Mouse (Mus musculus) midbrain, embryonic 11.5 days (tissue): ENCODE data around the gene Ube2q2. TPM values are rescaled to one million over a fixed set of nuclear protein-coding genes. Genes with fewer than 3 reads are reported as not detected.
A peak's percentile ranks its signal among the peaks of the same experiment; 100 is the strongest.

Source experiments
- ATAC-seq: fragments of 200-750 bp; cut with Nextera tagmentation; 2 replicates; pipeline ENCODE4 v1.8.0; 2017; ENCODE audit warnings: moderate TSS enrichment, moderate library complexity; ENCODE audit not compliant: low FRiP score
- DNase-seq: peaks from one replicate; pipeline ENCODE4 v3.0.0; 2015; ENCODE audit warnings: low spot score; ENCODE audit errors: missing footprints
- H3K27ac ChIP-seq: fragments of 300-500 bp; sonication (generic); 2 replicates; pipeline ENCODE4 v1.5.1; 2014; ENCODE audit warnings: low read depth, low read length
- H3K27me3 ChIP-seq: fragments of 300-500 bp; sonication (generic); 2 replicates; pipeline ENCODE4 v1.6.1; 2014; ENCODE audit warnings: mild to moderate bottlenecking, low read length, moderate library complexity, mixed read lengths; ENCODE audit not compliant: control insufficient read depth, insufficient read depth
- H3K36me3 ChIP-seq: fragments of 300-500 bp; sonication (generic); 2 replicates; pipeline ENCODE4 v1.6.1; 2014; ENCODE audit warnings: mild to moderate bottlenecking, low read length, moderate library complexity, mixed read lengths; ENCODE audit not compliant: control insufficient read depth, insufficient read depth
- H3K4me1 ChIP-seq: fragments of 300-500 bp; sonication (generic); 2 replicates; pipeline ENCODE4 v1.6.1; 2014; ENCODE audit warnings: low read length; ENCODE audit not compliant: control insufficient read depth, insufficient read depth
- H3K4me2 ChIP-seq: fragments of 300-500 bp; sonication (generic); 2 replicates; pipeline ENCODE4 v1.6.1; 2014; ENCODE audit warnings: mild to moderate bottlenecking, moderate library complexity
- H3K4me3 ChIP-seq: fragments of 300-500 bp; sonication (generic); 2 replicates; pipeline ENCODE4 v1.5.1; 2014; ENCODE audit warnings: low read depth, low read length
- H3K9ac ChIP-seq: fragments of 300-500 bp; sonication (generic); 2 replicates; pipeline ENCODE4 v1.6.1; 2014; ENCODE audit warnings: low read length
- H3K9me3 ChIP-seq: fragments of 300-500 bp; sonication (generic); 2 replicates; pipeline ENCODE4 v1.6.1; 2016; ENCODE audit warnings: low read length; ENCODE audit not compliant: control insufficient read depth
- WGBS: fragments of 180-500 bp; shearing (Covaris S2); extraction: QIAGEN DNeasy Blood & Tissue Kit; methylation state at CpG from one replicate; pipeline ENCODE4 v1.1.7; 2014; 5-methylcytosine and 5-hydroxymethylcytosine counted together
- polyA plus RNA-seq: library from polyadenylated mRNA; unstranded; fragments of >200 nt; fragmentation: Nextera tagmentation; extraction: Ambion mirVana; gene quantifications from 2 replicates; pipeline ENCODE4 v1.2.1, GENCODE M21; 2014

Ube2q2 gene
- polyA plus RNA-seq, 1 experiment from 2014 or later, result 50.1 TPM

DNA sequence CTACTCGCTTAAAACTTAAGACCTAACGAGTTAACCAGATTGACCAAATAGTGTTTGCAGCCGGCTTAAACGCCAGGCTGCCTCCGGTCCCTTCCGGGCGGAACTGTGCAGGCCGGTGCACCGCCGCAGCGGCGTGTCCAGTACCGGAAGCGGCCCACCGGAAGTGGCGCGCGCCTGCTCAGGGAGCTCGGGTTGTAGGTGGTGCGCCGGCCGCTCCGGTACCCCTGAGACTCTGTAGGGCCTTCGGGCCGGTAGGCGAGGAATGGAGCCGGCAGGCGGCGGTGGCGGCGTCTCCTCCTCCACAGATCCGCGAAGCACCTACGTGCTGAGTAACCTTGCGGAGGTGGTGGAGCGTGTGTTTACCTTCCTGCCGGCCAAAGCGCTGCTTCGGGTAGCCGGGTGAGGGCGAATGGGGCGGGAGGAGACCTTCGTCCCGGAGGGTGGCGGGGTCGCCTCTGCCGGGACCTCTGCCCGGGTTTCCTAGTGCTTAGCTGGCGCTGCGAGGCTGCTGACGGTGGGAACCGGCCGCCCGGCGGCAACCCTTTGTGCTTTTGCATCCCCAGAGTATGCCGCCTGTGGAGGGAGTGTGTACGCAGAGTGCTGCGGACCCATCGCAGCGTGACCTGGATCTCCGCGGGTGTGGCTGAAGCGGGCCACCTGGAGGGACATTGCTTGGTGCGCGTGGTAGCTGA, 60.3 kb downstream of the Ube2q2 start, which contains the start of gene Fbxo22:
TSS of gene Fbxo22 (plus strand) at position 136 of the 692 bp plus-strand sequence.
- Histone ChIP-seq H3K27me3 (no peaks in the 10 kb centered on the region), H3K4me2 (peak within 1 kb of the TSS; percentile 77), H3K27ac (peak within 1 kb of the TSS; percentile 79), H3K9me3 (no peaks in the 10 kb centered on the region), H3K4me3 (peak within 1 kb of the TSS; percentile 80), H3K36me3 (peaks cover 2% of the 10 kb centered on the region; the same call in 1 of the 2 replicates), H3K4me1 (peaks cover 9% of the 10 kb centered on the region), H3K9ac (peak within 1 kb of the TSS; percentile 89)
- under 1% methylated on average over 65 of the region's 65 CpGs for WGBS
- DNase-seq (peak; percentile 99), ATAC-seq (peak; percentile 100)

DNA sequence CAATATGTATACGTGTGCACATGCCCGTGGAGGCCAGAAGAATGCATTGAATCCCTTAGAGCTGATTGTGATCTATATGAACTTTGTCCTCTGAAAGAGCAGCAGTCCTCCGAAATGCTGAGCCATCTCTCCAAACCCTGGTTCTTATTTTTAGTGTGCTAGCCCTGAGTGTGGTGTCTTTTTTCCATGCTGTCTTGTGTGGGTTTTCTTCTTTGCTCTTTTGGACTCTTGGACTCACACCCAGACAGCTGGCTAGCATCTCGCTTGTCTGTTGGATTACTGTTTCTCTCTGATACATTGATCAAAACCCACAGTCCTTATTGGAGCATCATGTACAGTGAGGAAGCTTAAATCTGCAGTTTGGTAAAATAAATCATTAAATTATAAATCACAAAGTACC, 63.0 kb downstream of the Ube2q2 start:
- Histone ChIP-seq H3K9ac (no peak overlapping the region), H3K36me3 (peaks cover 16% of the 10 kb centered on the region), H3K4me3 (no peak overlapping the region), H3K4me1 (peaks cover 9% of the 10 kb centered on the region), H3K27me3 (no peaks in the 10 kb centered on the region), H3K9me3 (no peaks in the 10 kb centered on the region), H3K4me2 (no peak overlapping the region), H3K27ac (no peak overlapping the region)
- 88% methylated on average over 4 of the region's 4 CpGs for WGBS
- DNase-seq, result no peak
- no peak for ATAC-seq

DNA sequence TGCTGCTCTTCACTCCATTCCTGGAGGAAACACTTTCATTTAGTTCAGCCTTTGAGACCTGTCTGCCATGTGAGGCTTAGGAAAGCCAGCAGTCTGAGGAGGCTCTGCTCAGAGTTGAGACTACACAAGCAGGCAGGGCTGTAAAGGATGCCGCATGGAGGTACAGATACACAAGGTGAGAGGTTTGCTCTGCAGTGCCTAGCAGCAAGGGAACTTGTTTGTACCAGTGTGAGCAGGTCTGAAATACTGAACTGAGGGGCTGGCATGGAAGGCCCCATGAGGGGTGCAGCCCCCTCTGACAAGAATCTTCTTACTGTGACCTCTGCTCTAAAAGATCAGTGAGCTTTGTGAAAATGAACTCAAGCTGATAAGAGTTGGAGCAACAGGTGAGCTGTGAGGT, 64.7 kb downstream of the Ube2q2 start:
- no peak overlapping the region for H3K4me2 ChIP-seq
- H3K9me3 ChIP-seq, result no peaks in the 10 kb centered on the region
- ATAC-seq (no peak), DNase-seq (no peak)
- peaks cover 23% of the 10 kb centered on the region for H3K36me3 ChIP-seq
- no peak overlapping the region for H3K27ac ChIP-seq
- H3K27me3 ChIP-seq, result no peaks in the 10 kb centered on the region
- peaks cover 9% of the 10 kb centered on the region for H3K4me1 ChIP-seq
- 96% methylated on average over 1 of the region's 1 CpGs for WGBS
- no peak overlapping the region for H3K9ac ChIP-seq
- H3K4me3 ChIP-seq, result no peak overlapping the region

DNA sequence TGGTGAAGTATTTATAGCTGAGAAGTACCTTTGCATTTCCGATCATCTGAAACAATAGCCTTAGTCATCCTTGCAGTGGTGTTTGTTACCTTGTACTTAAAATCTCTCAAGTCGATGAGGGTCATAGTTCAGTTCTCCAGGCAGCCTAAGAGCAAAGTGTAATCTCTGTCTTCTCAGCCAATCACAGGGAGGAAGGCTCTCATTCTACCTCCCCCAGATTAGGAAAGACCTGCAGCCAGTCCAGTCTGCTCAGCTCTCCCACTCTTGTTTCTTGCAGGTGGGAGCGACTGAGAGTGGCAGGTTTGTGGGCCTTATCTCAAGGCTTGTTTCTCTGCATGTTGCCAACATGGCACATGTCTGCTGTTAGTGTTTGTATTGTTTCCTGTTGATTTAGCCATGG, 66.4 kb downstream of the Ube2q2 start:
- Histone ChIP-seq H3K27me3 (no peaks in the 10 kb centered on the region), H3K9ac (no peak overlapping the region), H3K36me3 (peaks cover 29% of the 10 kb centered on the region), H3K9me3 (no peaks in the 10 kb centered on the region), H3K4me2 (no peak overlapping the region), H3K27ac (no peak overlapping the region), H3K4me1 (peaks cover 1% of the 10 kb centered on the region; the same call in 1 of the 2 replicates), H3K4me3 (no peak overlapping the region)
- DNase-seq, result no peak
- ATAC-seq, result no peak
- WGBS, result 85% methylated on average over 3 of the region's 3 CpGs

DNA sequence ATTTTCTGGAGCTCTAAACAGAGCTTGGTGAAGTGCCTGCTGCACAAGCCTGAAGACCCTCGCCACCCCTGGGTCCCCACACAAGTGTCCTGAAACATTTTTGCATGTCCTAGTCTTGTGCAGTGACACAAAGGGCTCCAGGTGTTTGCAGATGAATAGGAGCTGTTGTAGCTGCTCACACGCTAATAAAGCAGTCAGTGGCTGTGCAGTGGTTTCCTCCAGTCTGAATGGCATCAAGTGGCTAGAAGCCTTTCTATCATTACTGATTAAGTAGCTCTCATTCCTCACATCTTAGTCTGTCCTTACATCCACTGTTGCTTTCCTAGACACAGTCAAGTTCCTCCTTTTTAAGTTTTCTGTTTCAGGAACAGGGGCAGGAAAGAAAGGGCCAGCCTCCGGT, 67.0 kb downstream of the Ube2q2 start:
- peaks cover 29% of the 10 kb centered on the region for H3K36me3 ChIP-seq
- H3K9me3 ChIP-seq, result no peaks in the 10 kb centered on the region
- no peak overlapping the region for H3K9ac ChIP-seq
- H3K27me3 ChIP-seq, result no peaks in the 10 kb centered on the region
- no peaks in the 10 kb centered on the region for H3K4me1 ChIP-seq
- DNase-seq (no peak), ATAC-seq (no peak)
- WGBS, result 87% methylated on average over 3 of the region's 3 CpGs
- no peak overlapping the region for H3K27ac ChIP-seq
- no peak overlapping the region for H3K4me3 ChIP-seq
- no peak overlapping the region for H3K4me2 ChIP-seq

DNA sequence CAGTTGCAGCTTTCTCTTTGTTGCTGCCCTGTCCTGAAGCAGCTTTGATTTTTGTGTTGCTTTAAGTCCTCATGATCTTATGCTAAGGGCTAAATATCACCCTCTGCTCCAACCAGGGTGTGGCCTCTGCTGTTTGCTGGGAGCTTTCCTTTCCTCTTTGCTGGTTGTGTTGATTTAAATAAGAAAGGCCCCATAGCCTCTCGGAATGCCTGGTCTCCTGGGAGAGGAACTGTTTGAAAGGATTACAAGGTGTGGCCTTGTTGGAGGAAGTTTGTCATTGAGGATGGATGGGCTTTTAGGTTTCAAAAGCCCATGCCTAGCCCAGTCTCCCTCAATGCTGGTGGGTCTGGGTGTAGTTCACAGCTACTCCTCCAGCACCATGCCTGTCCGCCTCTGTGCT, 67.4 kb downstream of the Ube2q2 start:
- Histone ChIP-seq H3K9ac (no peak overlapping the region), H3K27me3 (no peaks in the 10 kb centered on the region), H3K27ac (no peak overlapping the region), H3K4me2 (no peak overlapping the region), H3K4me3 (no peak overlapping the region), H3K36me3 (peaks cover 29% of the 10 kb centered on the region), H3K4me1 (no peaks in the 10 kb centered on the region), H3K9me3 (no peaks in the 10 kb centered on the region)
- WGBS, result 57% methylated on average over 2 of the region's 2 CpGs
- DNase-seq (no peak), ATAC-seq (no peak)

DNA sequence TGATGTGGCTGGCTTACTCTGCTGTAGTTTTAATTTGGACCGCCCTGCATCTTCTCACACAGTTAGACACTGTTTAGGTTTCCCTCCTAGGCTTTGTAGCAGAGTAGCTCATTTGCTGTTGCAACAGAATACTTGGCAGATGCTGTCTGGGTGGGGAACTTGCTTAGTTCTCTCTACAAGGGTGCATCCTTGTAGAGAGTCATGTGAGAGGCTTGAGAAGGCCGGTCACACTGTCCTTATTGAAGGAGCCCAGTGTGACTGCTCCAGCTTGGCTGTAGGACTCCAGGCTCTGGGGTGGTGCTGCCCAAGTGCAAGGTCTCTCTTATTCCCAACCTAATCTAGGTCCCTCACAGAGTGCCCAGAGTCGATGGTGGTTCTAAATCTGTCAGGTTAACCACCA, 68.7 kb downstream of the Ube2q2 start:
- DNase-seq (no peak), ATAC-seq (no peak)
- WGBS, result 94% methylated on average over 3 of the region's 3 CpGs
- no peaks in the 10 kb centered on the region for H3K9me3 ChIP-seq
- H3K4me1 ChIP-seq, result no peaks in the 10 kb centered on the region
- H3K9ac ChIP-seq, result no peak overlapping the region
- H3K36me3 ChIP-seq, result peaks cover 29% of the 10 kb centered on the region
- H3K27me3 ChIP-seq, result no peaks in the 10 kb centered on the region
- no peak overlapping the region for H3K27ac ChIP-seq
- H3K4me3 ChIP-seq, result no peak overlapping the region
- H3K4me2 ChIP-seq, result no peak overlapping the region

DNA sequence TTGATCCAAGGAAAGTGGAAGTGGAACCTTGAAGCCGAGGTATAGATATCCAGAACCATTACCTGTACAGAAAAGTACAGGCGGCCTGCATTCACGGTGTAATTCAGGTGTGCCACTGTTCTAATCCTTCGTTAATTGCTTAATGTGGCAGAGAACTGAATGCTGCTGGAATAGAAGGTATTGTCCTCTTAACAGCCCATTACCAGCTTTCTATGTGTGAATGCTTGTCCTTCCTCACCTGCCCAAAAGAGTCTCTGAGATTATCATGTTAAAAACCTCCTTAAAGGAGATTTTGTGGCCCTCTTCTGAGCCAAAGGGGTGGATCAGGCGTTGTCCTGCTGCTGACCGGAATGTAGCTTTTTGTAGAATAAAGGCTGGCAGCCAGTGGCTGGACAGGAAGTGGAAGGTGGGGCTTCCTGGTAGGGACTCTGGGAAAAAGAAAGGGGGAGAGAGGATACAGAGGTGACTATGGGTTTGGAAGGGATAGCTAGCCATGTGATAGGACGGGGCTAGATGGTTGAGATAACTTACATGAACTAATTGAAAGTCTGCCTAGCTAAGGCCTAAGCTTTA, 76.6 kb downstream of the Ube2q2 start:
- Histone ChIP-seq H3K9ac (no peak overlapping the region), H3K27me3 (no peaks in the 10 kb centered on the region), H3K4me1 (no peaks in the 10 kb centered on the region), H3K4me2 (no peak overlapping the region), H3K36me3 (peaks cover 11% of the 10 kb centered on the region; the same call in 1 of the 2 replicates), H3K4me3 (no peak overlapping the region), H3K9me3 (no peaks in the 10 kb centered on the region), H3K27ac (no peak overlapping the region)
- DNase-seq, result no peak
- ATAC-seq, result no peak
- 93% methylated on average over 7 of the region's 7 CpGs for WGBS

DNA sequence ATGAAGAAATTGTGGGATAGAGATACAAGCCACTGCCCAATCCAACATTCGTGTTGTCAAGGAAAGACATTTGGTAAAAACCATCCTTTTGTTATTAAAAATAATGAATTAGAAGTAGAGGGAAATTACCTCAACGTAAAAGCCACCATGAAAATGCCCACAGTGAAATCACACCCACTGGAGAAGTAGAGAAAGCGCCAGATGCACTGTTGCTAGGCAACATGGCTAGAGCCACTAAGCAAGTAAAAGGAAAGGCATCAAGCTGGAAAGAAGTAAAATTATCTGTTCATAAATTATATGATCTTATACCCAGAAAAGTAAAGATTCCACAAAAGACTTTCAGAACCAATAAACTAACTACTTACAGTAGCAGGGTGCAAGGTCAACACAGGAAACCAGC, 77.6 kb downstream of the Ube2q2 start:
- H3K9me3 ChIP-seq, result no peaks in the 10 kb centered on the region
- 81% methylated on average over 3 of the region's 3 CpGs for WGBS
- H3K4me1 ChIP-seq, result no peaks in the 10 kb centered on the region
- no peak overlapping the region for H3K9ac ChIP-seq
- no peak overlapping the region for H3K4me2 ChIP-seq
- DNase-seq (no peak), ATAC-seq (no peak)
- H3K36me3 ChIP-seq, result peaks cover 11% of the 10 kb centered on the region; the same call in 1 of the 2 replicates
- no peaks in the 10 kb centered on the region for H3K27me3 ChIP-seq
- no peak overlapping the region for H3K27ac ChIP-seq
- H3K4me3 ChIP-seq, result no peak overlapping the region
